Mouse (Mus musculus): ENCODE measurements at regions not wholly inside any gene's neighbourhood (a gene's known extent, or its start where the extent isn't known, plus 50 kb on each side); places are given as distances from the start of the nearest gene placed in this dataset.

DNA sequence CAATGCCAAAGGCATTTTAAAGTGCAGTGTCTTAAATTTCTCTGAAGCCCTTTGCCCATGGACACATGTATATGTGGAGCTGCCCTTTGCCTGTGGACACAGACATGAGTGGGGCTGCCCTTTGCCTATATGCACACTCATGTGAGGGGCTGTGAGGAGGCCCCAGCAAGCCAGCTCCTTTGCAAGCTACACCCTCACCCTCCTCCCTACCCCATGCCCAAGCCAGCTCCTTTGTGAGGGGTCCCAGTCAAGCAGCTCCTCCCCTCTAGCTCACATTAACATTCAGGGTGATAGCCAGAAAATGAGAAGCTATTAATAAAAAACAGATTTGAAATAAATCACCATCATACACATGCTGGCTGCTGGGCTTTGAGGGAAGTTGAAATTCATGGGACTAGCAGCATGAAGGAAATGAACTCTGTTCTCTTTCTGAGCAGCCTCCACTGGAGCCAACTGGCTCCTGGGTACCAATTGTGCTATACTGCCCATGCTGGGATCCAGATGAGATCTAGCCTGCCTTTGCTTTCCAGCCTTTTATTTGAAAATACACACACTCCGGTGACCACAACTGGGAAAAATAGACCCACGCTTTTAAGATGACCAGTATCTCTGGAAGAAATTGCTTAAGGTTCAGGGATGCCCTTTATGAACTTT is 151.4 kb downstream of the Abcc12 start:
- no peak for DNase-seq (ENCODE audit: low spot score)

- DNase-seq (ENCODE audit: low spot score) = no peak
Measured at GRCm38 (mm10) chr8:86428131-86428530, 152.4 kb downstream of the Abcc12 start.

DNA sequence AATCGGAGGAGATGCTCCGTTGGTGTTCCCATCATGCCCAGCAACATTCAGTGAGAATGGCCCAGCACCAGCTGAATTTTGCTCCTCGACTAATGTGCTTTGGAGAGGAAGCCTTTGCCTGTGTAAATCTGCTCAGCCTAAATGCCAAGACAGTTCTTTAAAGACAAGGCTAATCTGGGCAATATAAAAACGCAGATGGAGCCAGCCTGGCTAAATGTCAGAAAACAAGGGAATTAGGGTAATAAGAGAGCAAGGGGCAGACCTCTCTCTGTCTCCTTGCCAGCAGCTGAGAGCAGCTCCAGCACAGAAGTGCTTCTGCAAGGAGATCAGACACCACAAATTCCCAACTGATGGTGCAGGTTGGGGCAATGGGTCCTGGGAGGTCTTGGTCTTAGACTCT is 154.4 kb downstream of the Abcc12 start:
- DNase-seq (ENCODE audit: low spot score) = no peak

GRCm38 (mm10) chr8:86425382-86425781 is 155.1 kb downstream of the Abcc12 start:
- DNase-seq (ENCODE audit: low spot score) = no peak

DNA sequence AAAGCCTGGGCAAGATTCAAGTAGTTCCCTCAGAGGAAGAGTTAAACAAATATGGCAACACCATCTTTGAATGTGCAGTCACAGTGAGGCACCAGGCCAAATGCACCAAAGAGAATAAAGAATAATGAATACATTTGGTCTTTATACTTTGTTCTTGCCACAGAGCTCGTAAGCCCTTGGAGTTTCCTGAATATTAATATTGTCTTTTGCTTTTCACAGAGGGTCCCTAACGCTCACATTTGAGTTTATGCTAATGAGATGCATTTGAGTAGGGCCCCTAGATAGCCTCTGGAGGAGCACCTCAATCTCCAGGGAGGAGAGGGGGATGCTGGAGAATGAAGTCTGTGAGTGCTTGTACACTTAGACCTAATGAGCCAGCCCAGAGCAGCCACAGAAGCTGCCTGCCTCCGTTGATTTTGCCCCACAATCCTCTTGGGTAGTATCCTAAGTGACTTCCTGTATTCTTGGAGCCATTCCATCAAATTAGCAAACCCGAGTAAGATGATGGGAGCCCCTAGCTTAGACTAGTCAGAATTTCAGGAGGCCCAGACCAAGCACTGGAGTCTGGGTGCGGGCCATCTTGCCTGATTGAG is 161.3 kb downstream of the Abcc12 start:
- no peak for DNase-seq (ENCODE audit: low spot score)

DNA sequence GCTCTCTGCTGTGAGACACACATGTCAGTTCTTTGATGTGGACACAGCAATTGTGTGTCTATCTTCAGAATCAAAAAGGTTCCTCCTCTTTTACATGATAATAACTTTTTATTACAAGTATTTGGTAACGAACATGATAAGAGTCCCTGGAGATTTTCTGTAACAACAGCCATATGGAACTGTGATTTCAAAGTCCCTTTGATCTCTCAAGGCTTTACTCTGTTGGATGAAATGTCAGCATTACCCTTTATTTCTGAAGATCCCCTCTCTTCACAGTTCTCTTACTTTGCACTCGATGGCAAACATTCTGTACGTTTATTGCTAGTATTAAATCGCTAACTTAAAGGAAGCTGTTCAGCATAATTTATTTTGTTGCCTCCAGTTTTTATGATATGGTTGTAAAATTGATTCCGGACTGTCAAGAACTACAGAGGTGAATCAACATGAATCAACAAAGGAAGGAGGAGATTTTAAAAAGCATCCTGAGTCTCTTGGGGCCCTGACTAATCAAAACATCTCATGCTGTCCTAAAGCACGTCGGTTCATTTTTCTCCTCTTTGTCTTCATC is 162.0 kb downstream of the Abcc12 start:
- DNase-seq (ENCODE audit: low spot score) = no peak

DNA sequence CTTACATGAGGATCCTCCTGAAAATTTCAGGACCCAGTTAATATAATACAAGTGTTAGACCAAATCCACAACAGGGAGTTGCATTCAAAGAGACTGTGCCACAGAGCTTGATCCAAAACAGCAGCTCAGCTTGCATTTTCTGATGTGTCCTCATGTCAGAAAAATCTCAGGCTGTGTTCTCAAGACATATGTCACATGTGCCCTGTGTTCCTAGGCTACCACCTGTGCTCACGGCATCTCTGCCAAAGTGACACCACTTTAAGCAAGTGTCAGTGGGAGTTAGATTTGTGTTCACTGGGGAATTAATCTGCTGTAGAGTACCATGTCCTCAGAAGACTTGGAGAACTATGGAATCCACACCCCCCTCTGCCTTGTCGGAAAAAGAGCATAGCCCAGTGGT is 165.3 kb downstream of the Abcc12 start:
- no peak for DNase-seq (ENCODE audit: low spot score)

DNA sequence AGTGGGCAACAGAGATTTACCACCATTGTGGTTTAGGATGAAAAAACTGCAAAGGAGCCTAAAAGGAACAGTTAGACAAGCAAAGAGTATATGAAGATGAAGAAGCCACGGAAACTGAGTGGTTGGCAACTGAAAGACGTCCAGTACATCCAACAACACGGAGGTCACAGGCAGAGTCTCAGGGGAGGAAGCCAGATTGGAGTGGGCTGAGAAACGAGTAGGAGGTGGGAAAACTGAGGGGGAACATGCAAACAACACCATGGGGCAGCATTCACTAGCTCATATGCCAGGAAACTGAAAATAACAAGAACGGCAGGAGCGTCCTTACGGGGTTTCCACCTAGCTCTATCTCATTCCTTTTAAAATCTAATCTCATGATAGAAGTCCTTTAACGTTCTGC is 169.3 kb downstream of the Abcc12 start:
- DNase-seq (ENCODE audit: low spot score) = no peak

GRCm38 (mm10) chr8:86406196-86406595 is 174.3 kb downstream of the Abcc12 start:
- no peak for DNase-seq (ENCODE audit: low spot score)

- no peak for DNase-seq (ENCODE audit: low spot score)
Measured at GRCm38 (mm10) chr8:86403434-86403833, 177.1 kb downstream of the Abcc12 start.

- DNase-seq (ENCODE audit: low spot score) = no peak
Measured at GRCm38 (mm10) chr8:86401946-86402345, 178.5 kb downstream of the Abcc12 start.

- no peak for DNase-seq (ENCODE audit: low spot score)
Measured at GRCm38 (mm10) chr8:86395121-86395520, 185.4 kb downstream of the Abcc12 start.

GRCm38 (mm10) chr8:86393835-86394234 is 186.7 kb downstream of the Abcc12 start:
- DNase-seq (ENCODE audit: low spot score) = no peak

GRCm38 (mm10) chr8:86393374-86393773 is 187.1 kb downstream of the Abcc12 start:
- no peak for DNase-seq (ENCODE audit: low spot score)

GRCm38 (mm10) chr8:86390715-86391114 is 189.8 kb downstream of the Abcc12 start:
- no peak for DNase-seq (ENCODE audit: low spot score)

GRCm38 (mm10) chr8:86389690-86390671 is 190.5 kb downstream of the Abcc12 start:
- DNase-seq (ENCODE audit: low spot score) = peak; percentile 78

DNA sequence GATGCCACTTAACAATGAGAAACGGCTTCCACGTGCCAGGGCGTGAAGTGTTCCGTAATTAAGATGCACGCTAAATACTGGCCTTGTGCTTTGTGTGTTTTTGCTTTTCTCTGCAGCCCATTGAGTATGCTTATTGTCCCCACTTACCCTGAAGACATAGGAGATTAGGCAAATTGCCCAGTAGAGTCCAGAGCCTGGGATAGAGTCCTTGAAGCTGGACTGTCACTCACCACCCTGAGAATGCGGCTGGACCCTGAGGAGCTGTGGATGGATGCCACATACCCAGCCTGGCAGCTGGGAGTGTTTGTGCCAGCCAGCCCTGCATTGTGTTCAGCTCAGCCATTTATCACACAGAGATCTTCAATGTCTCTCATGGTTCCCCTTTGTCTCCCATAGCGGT is 195.2 kb downstream of the Abcc12 start:
- no peak for DNase-seq (ENCODE audit: low spot score)

- DNase-seq (ENCODE audit: low spot score) = no peak
Measured at GRCm38 (mm10) chr8:86381977-86382376, 198.5 kb downstream of the Abcc12 start.

GRCm38 (mm10) chr8:86368062-86368461 is 212.4 kb downstream of the Abcc12 start:
- no peak for DNase-seq (ENCODE audit: low spot score)

DNA sequence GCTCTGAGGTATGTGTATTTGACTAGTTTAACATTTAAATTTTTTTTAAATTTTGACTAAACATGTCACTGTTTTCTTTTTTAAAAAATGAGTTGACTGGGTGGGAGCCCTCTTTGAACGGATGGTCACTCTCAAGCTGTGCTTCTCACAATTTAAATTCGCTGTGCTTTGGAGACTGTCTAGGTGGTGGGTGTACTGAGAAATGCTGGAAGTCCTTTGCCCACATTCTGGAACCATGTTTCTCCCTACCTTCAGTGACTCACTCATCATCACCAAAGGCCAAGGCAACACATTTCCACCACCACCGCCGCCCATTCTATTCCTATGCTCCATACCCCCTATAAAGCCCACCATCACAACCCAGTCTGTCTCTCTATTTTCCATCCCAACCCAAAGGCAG is 213.8 kb downstream of the Abcc12 start:
- DNase-seq (ENCODE audit: low spot score) = no peak

- DNase-seq (ENCODE audit: low spot score) = no peak
Measured at GRCm38 (mm10) chr8:86365726-86366125, 214.8 kb downstream of the Abcc12 start.

GRCm38 (mm10) chr8:86364898-86365297 is 215.6 kb downstream of the Abcc12 start:
- DNase-seq (ENCODE audit: low spot score) = no peak

GRCm38 (mm10) chr8:86360283-86360682 is 220.2 kb downstream of the Abcc12 start:
- no peak for DNase-seq (ENCODE audit: low spot score)
